Mouse (Mus musculus) embryonic facial prominence, embryonic 12.5 days (tissue): Measurements from ENCODE around the gene Slc26a6. TPM values are rescaled to one million over a fixed set of nuclear protein-coding genes. Genes with fewer than 3 reads are reported as not detected.

Experiments used
- ATAC-seq: fragments of 200-750 bp; cut with Nextera tagmentation; 2 replicates; pipeline ENCODE4 v1.8.0; 2017; ENCODE audit not compliant: insufficient number of reproducible peaks, insufficient read depth, low FRiP score, low TSS enrichment
- H3K27ac ChIP-seq: fragments of 300-500 bp; sonication (generic); 2 replicates; pipeline ENCODE4 v1.5.1; 2016; ENCODE audit warnings: mild to moderate bottlenecking
- H3K27me3 ChIP-seq: fragments of 300-500 bp; sonication (generic); 2 replicates; pipeline ENCODE4 v1.6.1; 2016; ENCODE audit warnings: mild to moderate bottlenecking, moderate library complexity
- H3K36me3 ChIP-seq: fragments of 300-500 bp; sonication (generic); 2 replicates; pipeline ENCODE4 v1.6.1; 2016; ENCODE audit warnings: mild to moderate bottlenecking
- H3K4me1 ChIP-seq: fragments of 300-500 bp; sonication (generic); 2 replicates; pipeline ENCODE4 v1.6.1; 2016
- H3K4me2 ChIP-seq: fragments of 300-500 bp; sonication (generic); replicated peaks from 2 replicates; pipeline ENCODE4 v1.6.1; 2016; ENCODE audit warnings: mild to moderate bottlenecking, moderate library complexity
- H3K4me3 ChIP-seq: fragments of 300-500 bp; sonication (generic); 2 replicates; pipeline ENCODE4 v1.5.1; 2016; ENCODE audit warnings: mild to moderate bottlenecking
- H3K9ac ChIP-seq: fragments of 300-500 bp; sonication (generic); 2 replicates; pipeline ENCODE4 v1.6.1; 2016; ENCODE audit warnings: mild to moderate bottlenecking, moderate library complexity
- H3K9me3 ChIP-seq: fragments of 300-500 bp; sonication (generic); 2 replicates; pipeline ENCODE4 v1.6.1; 2016; ENCODE audit warnings: mild to moderate bottlenecking, moderate library complexity
- whole genome bisulfite sequencing: fragments of 180-500 bp; shearing (Covaris S2); methylation state at CpG from one replicate; pipeline ENCODE4 v1.1.7; 2016; 5-methylcytosine and 5-hydroxymethylcytosine counted together
- polyA plus RNA-seq: library from polyadenylated mRNA; unstranded; fragments of >200 nt; fragmentation: Nextera tagmentation; extraction: Ambion mirVana; gene quantifications from 2 replicates; pipeline ENCODE4 v1.2.1, GENCODE M21; 2016

Gene Slc26a6
- polyA plus RNA-seq, 1 experiment from 2014 or later, result 20.5 TPM

GRCm38 (mm10) chr9:108824144-108824685 is 28.9 kb upstream of the Slc26a6 start:
- peaks cover 62% of the 10 kb centered on the region for H3K27me3 ChIP-seq
- no peaks in the 10 kb centered on the region for H3K9me3 ChIP-seq
- no peaks in the 10 kb centered on the region for H3K36me3 ChIP-seq
- H3K4me3 ChIP-seq, result 0 out of 2 replicates have a peak overlapping the region, but pooled peaks have one; percentile 3
- no peak overlapping the region for H3K4me2 ChIP-seq
- peaks cover 10% of the 10 kb centered on the region; the same call in 1 of the 2 replicates for H3K4me1 ChIP-seq
- no peak overlapping the region for H3K9ac ChIP-seq
- H3K27ac ChIP-seq, result no peak overlapping the region
- WGBS, result 4% methylated on average over 25 of the region's 25 CpGs
- no peak for ATAC-seq

DNA sequence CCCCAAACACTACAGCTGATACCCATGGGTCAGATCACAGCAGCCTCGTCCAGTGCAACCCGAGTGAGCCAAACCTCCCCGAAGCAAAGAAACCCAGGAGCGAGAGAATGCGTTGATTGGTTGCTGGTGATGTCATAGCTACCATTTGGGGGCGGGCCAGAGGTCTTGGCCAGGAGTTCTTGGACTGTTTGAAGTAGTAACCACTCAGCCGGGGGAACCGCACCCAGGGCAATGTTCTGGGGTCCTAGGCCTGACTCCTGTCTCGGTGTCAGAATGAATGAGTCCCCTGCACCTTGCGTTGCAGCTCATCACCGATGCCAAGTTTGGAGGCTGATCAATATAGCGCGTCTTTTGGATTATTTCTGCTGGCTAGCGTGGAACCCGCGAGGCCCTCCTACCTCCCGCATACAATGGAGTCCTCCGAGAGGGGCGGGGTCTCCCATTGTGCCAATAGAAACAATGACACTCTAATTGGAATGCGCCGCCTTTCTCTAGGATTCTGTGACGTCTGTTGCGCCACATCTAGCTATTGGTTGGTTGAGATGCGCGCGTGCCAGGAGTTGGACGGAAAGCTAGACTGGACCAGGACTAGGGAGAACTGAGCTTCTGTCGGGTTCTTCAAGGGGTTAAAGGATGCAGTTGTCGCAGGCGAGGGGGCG is 28.2 kb upstream of the Slc26a6 start:
- H3K4me3 ChIP-seq, result 0 out of 2 replicates have a peak overlapping the region, but pooled peaks have one; percentile 3

DNA sequence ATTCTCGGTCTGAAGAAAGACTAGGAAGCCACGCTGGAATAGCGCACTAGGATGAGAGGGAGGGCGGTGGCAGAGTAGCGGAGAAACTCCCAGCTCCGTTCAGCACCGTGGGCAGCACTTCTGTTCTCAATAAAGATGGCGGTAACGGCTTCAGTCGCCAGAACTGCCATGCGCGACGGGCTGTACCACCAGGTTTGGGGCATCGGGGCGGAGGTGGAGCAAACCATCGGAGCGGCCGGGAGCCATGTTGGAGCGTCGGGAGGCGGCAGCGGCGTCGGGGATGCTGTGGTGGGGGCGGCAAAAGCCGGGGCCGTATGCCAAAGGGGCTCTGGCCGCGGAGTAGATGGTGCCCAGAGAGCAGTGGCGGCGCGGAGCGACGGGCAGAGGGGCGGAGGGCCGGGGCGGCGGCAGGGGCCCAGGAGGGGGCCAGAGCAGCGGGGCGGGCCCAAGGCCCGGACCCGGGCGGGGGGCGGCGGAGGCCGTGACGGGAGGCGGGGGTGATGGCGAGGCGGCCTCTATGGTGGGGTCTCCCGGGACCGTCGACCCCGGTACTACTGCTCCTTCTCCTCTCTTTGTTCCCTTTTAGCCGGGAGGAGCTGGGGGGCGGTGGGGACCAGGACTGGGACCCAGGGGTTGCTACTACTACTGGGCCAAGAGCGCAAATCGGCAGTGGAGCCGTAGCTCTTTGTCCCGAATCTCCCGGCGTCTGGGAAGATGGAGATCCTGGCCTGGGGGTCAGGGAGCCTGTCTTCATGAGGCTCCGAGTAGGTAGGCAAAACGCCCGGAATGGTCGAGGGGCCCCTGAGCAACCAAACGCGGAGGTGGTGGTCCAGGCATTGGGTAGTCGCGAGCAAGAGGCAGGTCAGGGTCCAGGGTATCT is 27.0 kb upstream of the Slc26a6 start, which contains the start of gene Celsr3:
Celsr3 (plus strand) TSS at position 501 of the 880 bp plus-strand sequence.
- ATAC-seq, result 0 out of 2 replicates have a peak, but pooled peaks have one; percentile 17
- 2% methylated on average over 67 of the region's 70 CpGs for WGBS
- Histone ChIP-seq H3K27ac (no peak within 1 kb of the TSS), H3K4me1 (peaks cover 11% of the 10 kb centered on the region; the same call in 1 of the 2 replicates), H3K27me3 (peaks cover 79% of the 10 kb centered on the region), H3K36me3 (no peaks in the 10 kb centered on the region), H3K9ac (peak within 1 kb of the TSS; percentile 0; the same call in 1 of the 2 replicates), H3K4me2 (peak within 1 kb of the TSS; percentile 64), H3K4me3 (peak within 1 kb of the TSS; percentile 41), H3K9me3 (no peaks in the 10 kb centered on the region)

More for the DNA sequence above, 28.2 kb upstream of the Slc26a6 start:
- Histone ChIP-seq H3K9me3 (no peaks in the 10 kb centered on the region), H3K27ac (no peak overlapping the region), H3K4me1 (peaks cover 10% of the 10 kb centered on the region; the same call in 1 of the 2 replicates), H3K27me3 (peaks cover 69% of the 10 kb centered on the region), H3K36me3 (no peaks in the 10 kb centered on the region), H3K9ac (no peak overlapping the region), H3K4me2 (no peak overlapping the region)
- WGBS, result 2% methylated on average over 31 of the region's 31 CpGs
- ATAC-seq, result peak; percentile 22; the same call in 1 of the 2 replicates

DNA sequence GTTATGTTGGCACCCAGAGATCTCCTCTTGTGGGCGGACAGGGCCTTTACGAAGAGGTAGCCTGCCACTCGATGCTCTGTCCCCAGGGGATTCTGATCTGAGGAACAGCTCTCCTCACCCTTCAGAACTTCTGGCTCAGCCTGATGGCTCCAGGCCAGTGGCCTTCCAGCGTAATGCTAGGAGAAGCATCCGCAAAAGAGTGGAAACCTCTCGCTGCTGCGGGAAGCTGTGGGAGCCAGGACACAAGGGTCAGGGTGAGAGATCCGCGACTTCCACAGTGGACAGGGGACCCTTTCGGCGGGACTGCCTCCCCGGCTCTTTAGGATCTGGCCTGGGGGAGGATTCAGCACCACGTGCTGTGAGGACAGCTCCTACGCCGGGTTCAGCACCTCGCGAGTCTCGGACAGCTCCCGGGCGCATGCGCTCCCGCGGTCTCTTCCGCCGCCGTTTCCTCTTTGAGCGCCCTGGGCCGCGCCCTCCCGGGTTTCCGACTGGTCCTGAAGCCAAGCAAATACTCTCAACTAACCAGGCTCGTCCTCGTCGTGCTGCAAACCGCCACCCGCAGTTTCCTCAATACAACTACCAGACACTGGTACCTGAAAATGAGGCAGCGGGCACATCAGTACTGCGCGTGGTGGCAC is 26.3 kb upstream of the Slc26a6 start:
- no peaks in the 10 kb centered on the region for H3K9me3 ChIP-seq
- WGBS, result 3% methylated on average over 39 of the region's 39 CpGs
- H3K4me3 ChIP-seq, result peak overlapping the region; percentile 41
- no peaks in the 10 kb centered on the region for H3K36me3 ChIP-seq
- no peak overlapping the region for H3K27ac ChIP-seq
- no peak; the same call in 1 of the 2 replicates for ATAC-seq
- peaks cover 19% of the 10 kb centered on the region for H3K4me1 ChIP-seq
- H3K27me3 ChIP-seq, result peaks cover 86% of the 10 kb centered on the region
- peak overlapping the region; percentile 64 for H3K4me2 ChIP-seq
- no peak overlapping the region; the same call in 1 of the 2 replicates for H3K9ac ChIP-seq

GRCm38 (mm10) chr9:108827454-108827853 is 25.6 kb upstream of the Slc26a6 start:
- peak overlapping the region; percentile 64 for H3K4me2 ChIP-seq
- H3K27me3 ChIP-seq, result peaks cover 91% of the 10 kb centered on the region
- H3K27ac ChIP-seq, result no peak overlapping the region
- WGBS, result 17% methylated on average over 34 of the region's 34 CpGs
- peaks cover 23% of the 10 kb centered on the region for H3K4me1 ChIP-seq
- no peaks in the 10 kb centered on the region for H3K36me3 ChIP-seq
- H3K4me3 ChIP-seq, result peak overlapping the region; percentile 41
- no peak for ATAC-seq
- H3K9ac ChIP-seq, result no peak overlapping the region; the same call in 1 of the 2 replicates
- H3K9me3 ChIP-seq, result no peaks in the 10 kb centered on the region

- H3K27ac ChIP-seq, result no peak overlapping the region
These were observed 25.2 kb upstream of the Slc26a6 start for GRCm38 (mm10) chr9:108827906-108828305.

DNA sequence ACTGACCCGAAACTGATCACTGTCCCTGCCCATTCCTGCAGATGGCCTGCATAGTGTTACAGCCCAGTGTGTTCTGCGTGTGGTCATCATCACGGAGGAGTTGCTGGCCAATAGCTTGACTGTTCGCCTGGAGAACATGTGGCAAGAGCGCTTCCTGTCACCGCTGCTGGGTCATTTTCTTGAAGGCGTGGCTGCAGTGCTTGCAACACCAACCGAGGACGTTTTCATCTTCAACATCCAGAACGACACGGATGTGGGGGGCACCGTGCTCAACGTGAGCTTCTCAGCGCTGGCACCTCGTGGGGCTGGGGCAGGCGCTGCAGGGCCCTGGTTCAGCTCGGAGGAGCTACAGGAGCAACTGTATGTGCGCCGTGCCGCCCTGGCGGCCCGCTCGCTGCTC is 21.4 kb upstream of the Slc26a6 start:
- no peaks in the 10 kb centered on the region for H3K36me3 ChIP-seq
- no peak overlapping the region for H3K27ac ChIP-seq
- peaks cover 69% of the 10 kb centered on the region for H3K27me3 ChIP-seq
- H3K4me3 ChIP-seq, result peak overlapping the region; percentile 51
- no peaks in the 10 kb centered on the region for H3K9me3 ChIP-seq
- ATAC-seq, result no peak
- 7% methylated on average over 23 of the region's 23 CpGs for WGBS
- peaks cover 19% of the 10 kb centered on the region for H3K4me1 ChIP-seq
- peak overlapping the region; percentile 95 for H3K4me2 ChIP-seq
- H3K9ac ChIP-seq, result 0 out of 2 replicates have a peak overlapping the region, but pooled peaks have one; percentile 5

More at GRCm38 (mm10) chr9:108827906-108828305, 25.2 kb upstream of the Slc26a6 start:
- peaks cover 95% of the 10 kb centered on the region for H3K27me3 ChIP-seq
- H3K9me3 ChIP-seq, result no peaks in the 10 kb centered on the region
- H3K4me1 ChIP-seq, result peaks cover 23% of the 10 kb centered on the region
- no peak for ATAC-seq
- no peak overlapping the region for H3K4me3 ChIP-seq
- H3K4me2 ChIP-seq, result peak overlapping the region; percentile 64; the same call in 1 of the 2 replicates
- no peak overlapping the region for H3K9ac ChIP-seq
- H3K36me3 ChIP-seq, result no peaks in the 10 kb centered on the region
- 69% methylated on average over 18 of the region's 18 CpGs for WGBS

- Histone ChIP-seq H3K27me3 (peaks cover 61% of the 10 kb centered on the region), H3K9me3 (no peaks in the 10 kb centered on the region), H3K27ac (no peak overlapping the region), H3K4me3 (peak overlapping the region; percentile 51), H3K9ac (no peak overlapping the region), H3K4me1 (peaks cover 15% of the 10 kb centered on the region), H3K4me2 (peak overlapping the region; percentile 95), H3K36me3 (no peaks in the 10 kb centered on the region)
- peak; percentile 94 for ATAC-seq
- 4% methylated on average over 46 of the region's 46 CpGs for WGBS
These were observed 20.5 kb upstream of the Slc26a6 start for GRCm38 (mm10) chr9:108832390-108833108.

DNA sequence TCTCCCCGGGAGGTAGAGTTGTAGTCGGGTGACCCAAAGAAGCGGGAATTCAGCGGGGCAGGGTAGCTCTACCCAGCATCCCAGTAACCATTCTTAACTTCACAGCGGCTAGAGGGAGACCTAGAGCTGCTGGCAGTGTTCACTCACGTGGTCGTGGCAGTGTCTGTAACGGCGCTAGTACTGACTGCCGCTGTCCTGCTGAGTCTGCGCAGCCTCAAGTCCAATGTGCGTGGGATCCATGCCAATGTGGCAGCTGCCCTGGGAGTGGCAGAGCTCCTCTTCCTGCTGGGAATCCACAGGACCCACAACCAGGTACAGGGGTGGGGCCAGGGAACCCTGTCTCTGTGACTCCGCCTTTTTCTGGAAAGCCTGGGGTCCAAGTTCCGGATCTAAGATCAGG is 10.1 kb upstream of the Slc26a6 start:
- H3K4me3 ChIP-seq, result 0 out of 2 replicates have a peak overlapping the region, but pooled peaks have one; percentile 4
- 16% methylated on average over 14 of the region's 14 CpGs for WGBS
- no peak overlapping the region for H3K27ac ChIP-seq
- H3K4me2 ChIP-seq, result peak overlapping the region; percentile 30
- no peaks in the 10 kb centered on the region for H3K9me3 ChIP-seq
- peak overlapping the region; percentile 27; the same call in 1 of the 2 replicates for H3K9ac ChIP-seq
- ATAC-seq, result no peak
- H3K4me1 ChIP-seq, result no peaks in the 10 kb centered on the region
- peaks cover 16% of the 10 kb centered on the region; the same call in 1 of the 2 replicates for H3K27me3 ChIP-seq
- H3K36me3 ChIP-seq, result no peaks in the 10 kb centered on the region

GRCm38 (mm10) chr9:108845390-108845789 is 7.7 kb upstream of the Slc26a6 start:
- ATAC-seq, result no peak
- 73% methylated on average over 5 of the region's 5 CpGs for WGBS
- H3K9ac ChIP-seq, result no peak overlapping the region
- H3K4me3 ChIP-seq, result no peak overlapping the region
- H3K27me3 ChIP-seq, result peaks cover 16% of the 10 kb centered on the region; the same call in 1 of the 2 replicates
- no peaks in the 10 kb centered on the region for H3K9me3 ChIP-seq
- no peak overlapping the region for H3K27ac ChIP-seq
- no peak overlapping the region for H3K4me2 ChIP-seq
- H3K36me3 ChIP-seq, result no peaks in the 10 kb centered on the region
- no peaks in the 10 kb centered on the region for H3K4me1 ChIP-seq
